26 mouse cellular contexts compared by ENCODE assay signal in genomic region chr11:69026562-69026961, GRCm38 (mm10). TPM values are rescaled to one million over a fixed set of nuclear protein-coding genes. Genes with fewer than 3 reads are reported as not detected.
"Had no signal": no experiment of that assay in that cellular context is flagged by ENCODE, and none has a peak within 500 bp of the region (broad histone marks: within the 10 kb centered on the region; RNA-seq: fewer than 3 reads in every experiment).

No protein-coding gene starts in this region.

- H3K4me2 ChIP-seq: heart, embryonic 12.5 days; hindbrain, embryonic 12.5 days; hindbrain, embryonic 14.5 days; intestine, embryonic 15.5 days; limb, embryonic 13.5 days; limb, embryonic 15.5 days; liver, embryonic 12.5 days had no signal

- DNase-seq: gastrocnemius, adult 2 months; gastrocnemius, postnatal 10 days; gastrocnemius, postnatal 25 days; heart, adult 18-20 months; heart, postnatal 10 days; heart, postnatal 4 days; kidney, adult 18-20 months; kidney, adult 8-10 months; kidney, postnatal 10 days; kidney, postnatal 25 days; kidney, postnatal 4 days; left cerebral cortex, postnatal 4 days had no signal

- H3K4me1 ChIP-seq: heart, embryonic 10.5 days; heart, embryonic 12.5 days; hindbrain, embryonic 10.5 days; hindbrain, embryonic 12.5 days; intestine, embryonic 15.5 days; limb, embryonic 13.5 days; limb, embryonic 15.5 days; liver, embryonic 12.5 days had no signal

- H3K9ac ChIP-seq: heart, embryonic 12.5 days; hindbrain, embryonic 12.5 days; hindbrain, embryonic 14.5 days; intestine, embryonic 15.5 days; limb, embryonic 13.5 days; limb, embryonic 15.5 days; liver, embryonic 12.5 days; liver, embryonic 14.5 days had no signal

- H3K27ac ChIP-seq: gastrocnemius, adult 2 months; heart, embryonic 10.5 days; hindbrain, embryonic 10.5 days; hindbrain, embryonic 12.5 days; hindbrain, embryonic 14.5 days; intestine, embryonic 15.5 days; layer of hippocampus, adult 2 months; limb, embryonic 13.5 days; limb, embryonic 15.5 days; liver, embryonic 12.5 days; liver, embryonic 14.5 days had no signal

- H3K27me3 ChIP-seq: heart, embryonic 12.5 days; hindbrain, embryonic 12.5 days; intestine, embryonic 15.5 days; limb, embryonic 13.5 days; limb, embryonic 15.5 days; liver, embryonic 12.5 days had no signal

- H3K4me3 ChIP-seq: gastrocnemius, adult 2 months; heart, embryonic 10.5 days; heart, embryonic 12.5 days; hindbrain, embryonic 10.5 days; hindbrain, embryonic 12.5 days; intestine, embryonic 15.5 days; layer of hippocampus, adult 2 months; limb, embryonic 13.5 days; limb, embryonic 15.5 days; liver, embryonic 12.5 days had no signal

- H3K9me3 ChIP-seq: heart, embryonic 10.5 days; heart, embryonic 12.5 days; hindbrain, embryonic 10.5 days; hindbrain, embryonic 12.5 days; intestine, embryonic 15.5 days; limb, embryonic 13.5 days; limb, embryonic 15.5 days; liver, embryonic 12.5 days had no signal

- ATAC-seq: hindbrain, embryonic 16.5 days; inflammation-experienced regulatory T-cells, adult 6 months; intestine, embryonic 15.5 days; intestine, postnatal 0 days; liver, embryonic 12.5 days had no signal

RNA-seq across cellular contexts. Expression of gene Aurkb, which starts 18.9 kb away (rescaled TPM):
- total RNA-seq: gastrocnemius, adult 2 months had no signal
